Mouse (Mus musculus): Measurements from ENCODE around the gene Ewsr1. TPM values are rescaled to one million over a fixed set of nuclear protein-coding genes. Genes with fewer than 3 reads are reported as not detected.

Gene Ewsr1
- total and polyA plus RNA-seq, 3 experiments: 452 to 1,336 (median 570) TPM

GRCm38 (mm10) chr11:5062860-5063505 lies 36.1 kb downstream of the Ewsr1 start:
- H3K79me2 ChIP-seq (ENCODE audit: control insufficient read depth, insufficient read depth, low read length, poor library complexity): peaks cover 6% of the 10 kb centered on the region
- no peak for DNase-seq (ENCODE audit: low read depth, low spot score)
- peaks cover 4 to 7% of the 10 kb centered on the region in 2 experiments for H3K27me3 ChIP-seq (ENCODE audit: control insufficient read depth in 1 of 2, insufficient read depth in 2 of 2, low read length in 2 of 2)
- H3K9me3 ChIP-seq (replicated peaks; ENCODE audit: insufficient read depth, low read length): no peaks in the 10 kb centered on the region
- TF ChIP-seq JUND (IDR thresholded peaks at IDR 0.05; ENCODE audit: low read depth, low read length): no peak
- TF ChIP-seq SIN3A (IDR thresholded peaks at IDR 0.05; ENCODE audit: low read length): no peak
- TF ChIP-seq TAL1 (IDR thresholded peaks at IDR 0.05; ENCODE audit: low read length): no peak
- TF ChIP-seq CTCF (IDR thresholded peaks at IDR 0.05 in 2 of 3, conservative IDR thresholded peaks at IDR 0.05 in 1 of 3; ENCODE audit: control insufficient read depth in 1 of 3, insufficient read depth in 1 of 3, low read depth in 2 of 3, low read length in 3 of 3, poor library complexity in 1 of 3, severe bottlenecking in 1 of 3): no peak
- no peak for TF ChIP-seq RCOR1 (IDR thresholded peaks at IDR 0.05; ENCODE audit: low read depth, low read length)
- TF ChIP-seq ELF1 (IDR thresholded peaks at IDR 0.05; ENCODE audit: low read depth, low read length): no peak
- no peak for TF ChIP-seq KAT2A (conservative IDR thresholded peaks at IDR 0.05; ENCODE audit: low read depth, low read length)
- no peak for TF ChIP-seq NRF1 (IDR thresholded peaks at IDR 0.05; ENCODE audit: insufficient read depth, low read depth, low read length, poor library complexity, severe bottlenecking)
- no peak for TF ChIP-seq RAD21 (IDR thresholded peaks at IDR 0.05; ENCODE audit: low read depth, low read length)
- no peak for TF ChIP-seq MAX (IDR thresholded peaks at IDR 0.05; ENCODE audit: low read length)
- TF ChIP-seq MXI1 (IDR thresholded peaks at IDR 0.05; ENCODE audit: low read depth, low read length): no peak
- no peak for TF ChIP-seq USF2 (IDR thresholded peaks at IDR 0.05; ENCODE audit: borderline replicate concordance in 1 of 2, insufficient read depth in 1 of 2, low read depth in 1 of 2, low read length in 2 of 2)
- TF ChIP-seq MAZ (IDR thresholded peaks at IDR 0.05; ENCODE audit: low read depth, low read length): no peak
- TF ChIP-seq E2F4 (IDR thresholded peaks at IDR 0.05; ENCODE audit: borderline replicate concordance, low read depth, low read length): no peak
- no peak for TF ChIP-seq POLR2AphosphoS2 (IDR thresholded peaks at IDR 0.05; ENCODE audit: low read length)
- H3K4me1 ChIP-seq (ENCODE audit: control insufficient read depth in 1 of 2, insufficient read depth in 2 of 2, low read length in 2 of 2): peaks cover 0 to 21% of the 10 kb centered on the region in 2 experiments; a peak in 3 of 4 replicates
- H3K4me3 ChIP-seq (ENCODE audit: control insufficient read depth in 1 of 2, insufficient read depth in 1 of 2, low read depth in 2 of 2, low read length in 2 of 2): no peak overlapping the region
- peaks cover 0 to 12% of the 10 kb centered on the region in 2 experiments; a peak in 3 of 4 replicates for H3K36me3 ChIP-seq (ENCODE audit: control insufficient read depth in 1 of 2, insufficient read depth in 2 of 2, low read length in 2 of 2)
- no peak overlapping the region for H3K27ac ChIP-seq (ENCODE audit: control insufficient read depth, low read depth, low read length)
- H3K9ac ChIP-seq (ENCODE audit: control insufficient read depth, low read depth, low read length, poor library complexity, severe bottlenecking): no peak overlapping the region

- no peak for TF ChIP-seq USF1 (IDR thresholded peaks at IDR 0.05; ENCODE audit: low read depth, low read length)
- Histone ChIP-seq H3K36me3 (ENCODE audit: control insufficient read depth in 1 of 2, insufficient read depth in 2 of 2, low read length in 2 of 2) (peaks cover 0 to 6% of the 10 kb centered on the region in 2 experiments; a peak in 2 of 4 replicates), H3K9ac (ENCODE audit: control insufficient read depth, low read depth, low read length, poor library complexity, severe bottlenecking) (no peak overlapping the region), H3K27ac (ENCODE audit: control insufficient read depth, low read depth, low read length) (no peak overlapping the region), H3K9me3 (replicated peaks; ENCODE audit: insufficient read depth, low read length) (no peaks in the 10 kb centered on the region), H3K4me3 (ENCODE audit: control insufficient read depth in 1 of 2, insufficient read depth in 1 of 2, low read depth in 2 of 2, low read length in 2 of 2) (no peak overlapping the region), H3K79me2 (ENCODE audit: control insufficient read depth, insufficient read depth, low read length, poor library complexity) (peaks cover 6% of the 10 kb centered on the region), H3K27me3 (ENCODE audit: control insufficient read depth in 1 of 2, insufficient read depth in 2 of 2, low read length in 2 of 2) (peaks cover 9 to 14% of the 10 kb centered on the region in 2 experiments), H3K4me1 (ENCODE audit: control insufficient read depth in 1 of 2, insufficient read depth in 2 of 2, low read length in 2 of 2) (peaks cover 0 to 18% of the 10 kb centered on the region in 2 experiments; a peak in 2 of 4 replicates)
- no peak for DNase-seq (ENCODE audit: low read depth, low spot score)
Measured at GRCm38 (mm10) chr11:5062326-5062725, 36.7 kb downstream of the Ewsr1 start.
